Mouse (Mus musculus) hindbrain, embryonic 13.5 days (tissue): ENCODE results near the gene Ddx56. TPM values are rescaled to one million over a fixed set of nuclear protein-coding genes. Genes with fewer than 3 reads are reported as not detected.
A peak's percentile ranks its signal among the peaks of the same experiment; 100 is the strongest.

ENCODE experiments used
- ATAC-seq: fragments of 200-750 bp; cut with Nextera tagmentation; 2 replicates; pipeline ENCODE4 v1.8.0; 2017; ENCODE audit warnings: moderate TSS enrichment; ENCODE audit not compliant: low FRiP score
- H3K27ac ChIP-seq: fragments of 300-500 bp; sonication (generic); 2 replicates; pipeline ENCODE4 v1.5.1; 2015; ENCODE audit warnings: inconsistent platforms, mild to moderate bottlenecking, moderate library complexity
- H3K27me3 ChIP-seq: fragments of 300-500 bp; sonication (generic); 2 replicates; pipeline ENCODE4 v1.6.1; 2015; ENCODE audit warnings: mild to moderate bottlenecking, inconsistent platforms
- H3K36me3 ChIP-seq: fragments of 300-500 bp; sonication (generic); 2 replicates; pipeline ENCODE4 v1.6.1; 2015; ENCODE audit warnings: mild to moderate bottlenecking, inconsistent platforms
- H3K4me1 ChIP-seq: fragments of 300-500 bp; sonication (generic); replicated peaks from 2 replicates; pipeline ENCODE4 v1.6.1; 2015; ENCODE audit warnings: inconsistent platforms
- H3K4me2 ChIP-seq: fragments of 300-500 bp; sonication (generic); 2 replicates; pipeline ENCODE4 v1.6.1; 2015; ENCODE audit warnings: inconsistent platforms, mild to moderate bottlenecking, moderate library complexity
- H3K4me3 ChIP-seq: fragments of 300-500 bp; sonication (generic); 2 replicates; pipeline ENCODE4 v1.5.1; 2015; ENCODE audit warnings: mild to moderate bottlenecking, inconsistent platforms
- H3K9ac ChIP-seq: fragments of 300-500 bp; sonication (generic); 2 replicates; pipeline ENCODE4 v1.6.1; 2015; ENCODE audit warnings: mild to moderate bottlenecking, inconsistent platforms
- H3K9me3 ChIP-seq: fragments of 300-500 bp; sonication (generic); 2 replicates; pipeline ENCODE4 v1.6.1; 2016; ENCODE audit warnings: inconsistent platforms
- WGBS: fragments of 180-500 bp; shearing (Covaris S2); methylation state at CpG from one replicate; pipeline ENCODE4 v1.1.7; 2015; 5-methylcytosine and 5-hydroxymethylcytosine counted together
- polyA plus RNA-seq: library from polyadenylated mRNA; unstranded; fragments of >200 nt; fragmentation: Nextera tagmentation; extraction: Ambion mirVana; gene quantifications from 2 replicates; pipeline ENCODE4 v1.2.1, GENCODE M21; 2015

The Ddx56 gene
- polyA plus RNA-seq, 1 experiment from 2014 or later, result 67.4 TPM

GRCm38 (mm10) chr11:6291401-6292115, 24.0 kb upstream of the Ddx56 start, which contains the start of gene Ogdh:
Ogdh (plus strand) TSS chr11:6291633.
- H3K4me2 ChIP-seq, result peak within 1 kb of the TSS; percentile 70
- H3K27me3 ChIP-seq, result no peaks in the 10 kb centered on the region
- H3K9me3 ChIP-seq, result no peaks in the 10 kb centered on the region
- H3K4me3 ChIP-seq, result peak within 1 kb of the TSS; percentile 74
- H3K27ac ChIP-seq, result peak within 1 kb of the TSS; percentile 93
- ATAC-seq, result peak; percentile 99
- no peaks in the 10 kb centered on the region for H3K36me3 ChIP-seq
- WGBS, result under 1% methylated on average over 72 of the region's 77 CpGs
- H3K9ac ChIP-seq, result peak within 1 kb of the TSS; percentile 86
- H3K4me1 ChIP-seq, result peaks cover 13% of the 10 kb centered on the region

- H3K27ac ChIP-seq, result peak overlapping the region; percentile 93; the same call in 1 of the 2 replicates
- peak overlapping the region; percentile 70 for H3K4me2 ChIP-seq
- no peaks in the 10 kb centered on the region for H3K27me3 ChIP-seq
- WGBS, result 29% methylated on average over 3 of the region's 3 CpGs
- peak overlapping the region; percentile 86 for H3K9ac ChIP-seq
- peak overlapping the region; percentile 74 for H3K4me3 ChIP-seq
- ATAC-seq, result no peak
- peaks cover 13% of the 10 kb centered on the region for H3K4me1 ChIP-seq
- no peaks in the 10 kb centered on the region for H3K9me3 ChIP-seq
- no peaks in the 10 kb centered on the region for H3K36me3 ChIP-seq
Measured at GRCm38 (mm10) chr11:6290883-6291282, 23.3 kb upstream of the Ddx56 start.

GRCm38 (mm10) chr11:6290138-6290537, 22.6 kb upstream of the Ddx56 start:
- Histone ChIP-seq H3K27ac (no peak overlapping the region), H3K4me3 (no peak overlapping the region), H3K4me2 (no peak overlapping the region), H3K4me1 (peaks cover 13% of the 10 kb centered on the region), H3K9ac (no peak overlapping the region), H3K27me3 (no peaks in the 10 kb centered on the region), H3K36me3 (no peaks in the 10 kb centered on the region), H3K9me3 (no peaks in the 10 kb centered on the region)
- 94% methylated on average over 3 of the region's 3 CpGs for WGBS
- ATAC-seq, result no peak

GRCm38 (mm10) chr11:6282940-6283339, 15.4 kb upstream of the Ddx56 start:
- H3K27me3 ChIP-seq, result no peaks in the 10 kb centered on the region
- H3K9me3 ChIP-seq, result peaks cover 6% of the 10 kb centered on the region; the same call in 1 of the 2 replicates
- H3K36me3 ChIP-seq, result no peaks in the 10 kb centered on the region
- no peak overlapping the region for H3K9ac ChIP-seq
- no peaks in the 10 kb centered on the region for H3K4me1 ChIP-seq
- ATAC-seq, result no peak
- H3K4me2 ChIP-seq, result no peak overlapping the region
- WGBS, result 51% methylated on average over 3 of the region's 3 CpGs
- no peak overlapping the region for H3K4me3 ChIP-seq
- no peak overlapping the region for H3K27ac ChIP-seq

GRCm38 (mm10) chr11:6276466-6276865, 8.9 kb upstream of the Ddx56 start:
- WGBS, result 84% methylated on average over 3 of the region's 3 CpGs
- ATAC-seq, result no peak
- no peak overlapping the region for H3K9ac ChIP-seq

GRCm38 (mm10) chr11:6275094-6275484, 7.5 kb upstream of the Ddx56 start:
- ATAC-seq, result peak; percentile 40; the same call in 1 of the 2 replicates
- H3K9ac ChIP-seq, result peak overlapping the region; percentile 96
- no peaks in the 10 kb centered on the region for H3K27me3 ChIP-seq
- H3K4me1 ChIP-seq, result peaks cover 28% of the 10 kb centered on the region
- H3K27ac ChIP-seq, result peak overlapping the region; percentile 87
- H3K4me2 ChIP-seq, result peak overlapping the region; percentile 97
- peak overlapping the region; percentile 98 for H3K4me3 ChIP-seq
- WGBS, result 26% methylated on average over 7 of the region's 7 CpGs
- no peaks in the 10 kb centered on the region for H3K9me3 ChIP-seq
- H3K36me3 ChIP-seq, result peaks cover 23% of the 10 kb centered on the region

More at GRCm38 (mm10) chr11:6276466-6276865, 8.9 kb upstream of the Ddx56 start:
- Histone ChIP-seq H3K27ac (no peak overlapping the region), H3K36me3 (peaks cover 12% of the 10 kb centered on the region), H3K27me3 (no peaks in the 10 kb centered on the region), H3K4me2 (no peak overlapping the region), H3K4me3 (no peak overlapping the region), H3K9me3 (peaks cover 6% of the 10 kb centered on the region; the same call in 1 of the 2 replicates), H3K4me1 (peaks cover 28% of the 10 kb centered on the region)

GRCm38 (mm10) chr11:6274387-6275093, 7.0 kb upstream of the Ddx56 start, which contains the start of gene Tmed4:
Tmed4 (minus strand) TSS chr11:6274870.
- peak within 1 kb of the TSS; percentile 98 for H3K4me3 ChIP-seq
- H3K27me3 ChIP-seq, result no peaks in the 10 kb centered on the region
- peak within 1 kb of the TSS; percentile 96 for H3K9ac ChIP-seq
- peak within 1 kb of the TSS; percentile 97 for H3K4me2 ChIP-seq
- peak within 1 kb of the TSS; percentile 87 for H3K27ac ChIP-seq
- peak; percentile 96 for ATAC-seq
- H3K9me3 ChIP-seq, result no peaks in the 10 kb centered on the region
- under 1% methylated on average over 39 of the region's 39 CpGs for WGBS
- peaks cover 26% of the 10 kb centered on the region for H3K36me3 ChIP-seq
- peaks cover 28% of the 10 kb centered on the region for H3K4me1 ChIP-seq

- peak overlapping the region; percentile 98 for H3K4me3 ChIP-seq
- H3K9ac ChIP-seq, result peak overlapping the region; percentile 96
- peaks cover 28% of the 10 kb centered on the region for H3K4me1 ChIP-seq
- 63% methylated on average over 11 of the region's 11 CpGs for WGBS
- peak overlapping the region; percentile 97 for H3K4me2 ChIP-seq
- no peaks in the 10 kb centered on the region for H3K27me3 ChIP-seq
- H3K9me3 ChIP-seq, result no peaks in the 10 kb centered on the region
- H3K27ac ChIP-seq, result no peak overlapping the region
- peaks cover 29% of the 10 kb centered on the region for H3K36me3 ChIP-seq
- no peak for ATAC-seq
Measured at GRCm38 (mm10) chr11:6273607-6274006, 6.0 kb upstream of the Ddx56 start.

GRCm38 (mm10) chr11:6266621-6267020, 951 bp downstream of the Ddx56 start:
- H3K4me3 ChIP-seq, result peak overlapping the region; percentile 92
- whole genome bisulfite sequencing, result 73% methylated on average over 9 of the region's 9 CpGs
- no peak overlapping the region for H3K27ac ChIP-seq
- peaks cover 66% of the 10 kb centered on the region for H3K36me3 ChIP-seq
- peak overlapping the region; percentile 95 for H3K4me2 ChIP-seq
- H3K4me1 ChIP-seq, result peaks cover 17% of the 10 kb centered on the region
- no peak for ATAC-seq
- H3K9ac ChIP-seq, result peak overlapping the region; percentile 91
- no peaks in the 10 kb centered on the region for H3K27me3 ChIP-seq
- no peaks in the 10 kb centered on the region for H3K9me3 ChIP-seq

- peaks cover 7% of the 10 kb centered on the region for H3K4me1 ChIP-seq
- no peak overlapping the region for H3K4me3 ChIP-seq
- H3K4me2 ChIP-seq, result no peak overlapping the region
- no peak overlapping the region for H3K9ac ChIP-seq
- WGBS, result 76% methylated on average over 10 of the region's 10 CpGs
- H3K27me3 ChIP-seq, result no peaks in the 10 kb centered on the region
- no peaks in the 10 kb centered on the region for H3K9me3 ChIP-seq
- H3K27ac ChIP-seq, result no peak overlapping the region
- H3K36me3 ChIP-seq, result peaks cover 94% of the 10 kb centered on the region
- 0 out of 2 replicates have a peak, but pooled peaks have one; percentile 26 for ATAC-seq
Measured at GRCm38 (mm10) chr11:6261434-6262082, 6.0 kb downstream of the Ddx56 start.

- Histone ChIP-seq H3K4me2 (no peak overlapping the region), H3K27me3 (no peaks in the 10 kb centered on the region), H3K27ac (no peak overlapping the region), H3K9ac (no peak overlapping the region), H3K36me3 (peaks cover 74% of the 10 kb centered on the region), H3K9me3 (no peaks in the 10 kb centered on the region), H3K4me1 (no peaks in the 10 kb centered on the region), H3K4me3 (no peak overlapping the region)
- WGBS, result 94% methylated on average over 7 of the region's 7 CpGs
- no peak for ATAC-seq
Measured at GRCm38 (mm10) chr11:6259413-6259812, 8.2 kb downstream of the Ddx56 start.

- Histone ChIP-seq H3K9me3 (no peaks in the 10 kb centered on the region), H3K27me3 (no peaks in the 10 kb centered on the region), H3K4me1 (no peaks in the 10 kb centered on the region), H3K9ac (no peak overlapping the region), H3K4me3 (no peak overlapping the region), H3K36me3 (peaks cover 46% of the 10 kb centered on the region), H3K4me2 (no peak overlapping the region), H3K27ac (no peak overlapping the region)
- 73% methylated on average over 6 of the region's 6 CpGs for WGBS
- ATAC-seq, result no peak
Measured at GRCm38 (mm10) chr11:6256490-6257072, 11.0 kb downstream of the Ddx56 start.
